Mouse (Mus musculus) forelimb bud, embryonic 11.5 days (tissue): ENCODE measurements around the gene Shisal1.

Experiments used
- DNase-seq: peaks from one replicate; pipeline ENCODE4 v3.0.0-alpha.2; 2012; ENCODE audit warnings: low read depth, low spot score

Gene Shisal1

DNA sequence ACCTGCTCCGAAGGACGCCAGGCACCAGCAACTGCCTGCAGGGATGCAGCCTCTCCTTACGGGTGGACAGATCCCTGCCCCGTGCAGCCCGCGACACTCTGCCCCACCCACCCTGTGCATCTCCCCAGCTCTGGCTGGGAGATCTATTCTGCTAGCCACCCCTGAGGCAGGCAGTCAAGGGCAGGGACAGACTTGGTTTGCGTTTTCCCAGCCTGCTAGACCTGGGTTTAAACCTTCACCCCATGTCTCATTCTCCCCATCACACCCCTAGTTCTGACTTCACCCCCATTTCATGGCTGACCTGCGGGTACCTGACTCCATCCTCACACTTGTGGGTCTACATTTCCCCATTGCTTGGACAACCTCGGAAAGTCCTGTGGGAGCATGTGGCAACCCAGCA, at the start of gene Shisal1:
Gene Shisal1, minus strand, starts transcription at position 101 of the 400 bp plus-strand sequence.
- no peak for DNase-seq

DNA sequence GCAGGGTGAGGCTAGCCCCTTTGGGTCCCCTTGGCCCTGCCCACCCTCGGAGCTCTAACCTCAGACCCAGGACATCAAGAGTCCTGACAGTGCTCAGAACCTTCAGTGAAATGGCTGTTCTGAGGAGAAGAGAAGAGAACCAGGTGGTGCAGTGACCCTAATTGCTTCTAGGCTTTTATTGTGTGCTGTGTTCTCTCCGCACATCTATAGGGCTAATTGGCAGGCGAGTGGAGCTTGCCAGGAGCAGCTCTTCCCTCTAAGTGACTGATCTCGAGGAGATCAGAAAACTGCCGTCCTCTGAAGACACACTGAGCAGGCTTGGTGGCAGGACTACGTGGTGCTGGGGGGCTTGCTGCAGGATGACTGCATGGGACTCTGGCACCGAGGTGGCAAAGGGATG, 43.6 kb upstream of the Shisal1 start:
- DNase-seq = no peak

DNA sequence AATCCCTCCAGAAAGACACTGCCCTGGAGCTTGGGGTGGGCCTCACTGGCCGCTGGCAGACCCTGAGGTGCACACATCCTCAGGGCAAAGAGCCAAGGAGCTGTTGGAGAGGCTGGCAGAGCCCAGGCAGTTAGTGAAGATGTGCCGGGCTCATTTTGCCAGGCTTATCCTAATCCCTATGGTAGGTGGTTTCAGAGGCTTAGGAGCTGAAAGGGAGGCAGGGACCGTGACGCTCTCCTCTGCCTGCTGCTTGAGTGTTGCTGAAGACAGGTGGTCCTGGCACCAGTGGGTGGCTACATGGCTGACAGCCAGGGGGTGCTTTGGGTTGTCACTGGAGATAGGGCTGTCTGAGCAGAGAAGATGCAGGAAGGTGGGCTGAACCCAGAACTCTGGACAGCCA, 37.4 kb upstream of the Shisal1 start:
- no peak for DNase-seq

DNA sequence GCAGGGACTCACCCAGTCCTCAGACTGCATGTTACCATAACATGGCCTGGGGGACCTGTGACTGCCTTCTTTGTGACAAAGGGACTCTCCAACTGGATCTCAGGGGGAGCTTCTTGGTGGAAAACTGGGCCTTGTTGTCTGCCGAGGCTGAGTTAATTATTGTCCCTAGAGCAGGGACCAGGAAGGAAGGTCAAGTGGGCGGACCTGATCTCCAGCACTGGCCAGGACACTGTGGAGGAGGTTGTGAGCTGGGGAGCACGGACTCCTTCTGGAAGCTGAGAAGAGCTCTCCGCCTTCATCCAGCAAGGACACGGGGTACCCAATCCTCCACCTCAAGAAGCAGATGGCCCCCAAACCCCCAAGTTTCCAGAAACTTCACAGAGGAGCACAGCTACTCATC, 36.7 kb upstream of the Shisal1 start:
- DNase-seq = no peak

DNA sequence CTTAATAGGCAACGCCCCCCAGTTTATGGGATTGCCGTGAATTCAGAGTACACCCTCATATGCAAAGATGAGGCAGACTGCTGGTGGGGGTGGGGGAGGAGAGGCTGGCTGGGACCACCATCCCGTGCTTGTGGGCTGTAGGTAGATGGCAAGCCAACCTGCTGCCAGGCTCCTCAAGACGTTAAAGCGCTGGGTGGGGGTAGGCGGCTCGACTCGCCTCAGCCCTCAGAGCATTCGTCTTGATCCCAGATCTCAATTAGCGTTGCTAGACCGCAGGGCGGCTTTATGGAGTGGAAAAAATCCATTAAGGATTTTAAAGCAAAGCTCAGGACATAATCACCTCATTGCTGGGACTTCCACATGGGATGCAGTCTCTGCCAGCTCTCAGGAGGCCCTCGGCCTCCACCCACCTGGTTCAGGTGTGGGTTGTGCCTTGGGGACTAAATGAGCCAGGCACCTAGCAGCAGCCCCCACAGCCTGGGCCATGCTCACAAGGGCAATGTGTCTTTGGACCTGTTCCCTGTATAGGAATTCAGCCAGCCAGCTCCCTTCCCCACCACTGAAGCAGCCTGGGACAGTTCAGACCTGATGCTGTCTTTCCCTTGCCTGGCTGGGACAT, 34.5 kb upstream of the Shisal1 start:
- DNase-seq = peak; percentile 49

DNA sequence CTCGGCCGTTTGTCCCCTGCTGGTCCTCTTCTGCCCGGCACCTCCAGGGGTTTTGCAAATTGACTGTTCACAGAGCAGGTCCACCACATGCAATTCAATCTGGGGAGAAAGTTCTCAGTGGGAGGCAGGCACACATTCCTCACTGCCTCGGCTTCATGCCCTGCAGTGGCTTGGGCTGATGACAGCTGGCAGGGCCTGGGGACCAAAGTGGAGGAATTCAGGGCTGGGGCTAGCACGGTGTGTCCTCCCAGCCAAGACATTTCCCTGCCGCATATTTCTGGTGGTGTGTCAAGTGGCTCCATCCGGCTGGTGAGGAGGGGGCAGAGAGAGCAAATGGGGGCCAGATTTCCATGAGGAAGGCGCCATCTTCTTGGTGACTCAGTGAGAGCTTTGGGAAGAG, 22.5 kb upstream of the Shisal1 start:
- DNase-seq = no peak

DNA sequence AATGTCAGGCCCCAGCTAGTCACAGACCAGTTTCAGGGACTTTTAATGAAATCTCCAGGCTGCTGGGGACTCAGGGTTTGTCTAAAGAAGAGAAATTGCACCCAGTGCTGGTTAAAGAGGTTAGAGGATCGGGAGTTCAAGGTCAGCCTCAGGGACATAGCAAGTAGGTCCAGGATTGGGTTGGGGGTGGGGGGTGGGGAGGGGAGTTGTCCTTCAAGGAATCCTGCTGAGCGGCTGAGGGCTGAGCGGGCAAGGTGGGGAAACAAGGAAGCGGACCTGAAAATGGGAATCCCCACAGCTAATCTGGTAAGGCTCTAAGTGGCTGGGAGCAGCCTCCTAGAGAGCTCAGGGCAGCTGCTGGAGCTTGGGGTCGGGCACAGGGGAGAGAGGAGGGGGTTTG, 20.9 kb upstream of the Shisal1 start:
- no peak for DNase-seq

DNA sequence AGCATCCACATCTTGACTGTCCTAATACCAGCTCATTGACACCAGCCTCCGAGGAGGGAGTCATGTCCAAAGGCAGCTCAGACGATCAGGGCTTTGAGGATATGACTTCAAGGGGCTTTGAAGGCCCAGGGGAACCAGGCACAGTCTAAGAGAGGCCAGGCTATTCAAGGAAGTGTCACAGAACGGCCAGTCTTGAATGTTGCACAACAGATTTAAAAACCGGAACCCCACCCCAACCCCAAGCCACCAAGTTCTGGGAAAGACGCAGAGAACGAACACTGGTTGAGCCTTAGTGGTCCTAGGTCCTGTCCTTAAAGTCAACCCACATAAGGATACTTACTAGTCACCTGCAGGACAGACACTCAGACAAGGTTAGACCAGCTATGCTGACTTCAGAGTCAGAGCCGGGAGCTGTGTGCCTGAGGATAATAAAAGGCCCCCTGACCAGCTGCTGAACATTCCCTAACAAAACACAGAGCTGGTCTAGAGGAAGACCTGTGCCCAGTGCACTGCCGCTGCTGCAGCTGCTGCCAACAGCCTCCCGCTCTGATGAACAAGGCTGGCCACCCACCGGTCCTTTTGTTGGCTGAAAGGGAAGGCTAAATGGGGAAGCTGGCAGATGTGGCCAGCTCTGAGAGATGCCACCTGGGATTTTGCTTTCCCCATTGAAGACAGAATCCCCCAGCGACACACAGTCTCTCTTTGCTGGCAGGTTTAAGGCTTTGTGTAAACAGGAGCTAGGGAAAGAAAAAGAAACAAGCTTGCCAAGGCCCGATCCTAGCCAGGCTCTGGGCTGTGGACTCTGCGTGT, 19.8 kb upstream of the Shisal1 start:
- no peak for DNase-seq

DNA sequence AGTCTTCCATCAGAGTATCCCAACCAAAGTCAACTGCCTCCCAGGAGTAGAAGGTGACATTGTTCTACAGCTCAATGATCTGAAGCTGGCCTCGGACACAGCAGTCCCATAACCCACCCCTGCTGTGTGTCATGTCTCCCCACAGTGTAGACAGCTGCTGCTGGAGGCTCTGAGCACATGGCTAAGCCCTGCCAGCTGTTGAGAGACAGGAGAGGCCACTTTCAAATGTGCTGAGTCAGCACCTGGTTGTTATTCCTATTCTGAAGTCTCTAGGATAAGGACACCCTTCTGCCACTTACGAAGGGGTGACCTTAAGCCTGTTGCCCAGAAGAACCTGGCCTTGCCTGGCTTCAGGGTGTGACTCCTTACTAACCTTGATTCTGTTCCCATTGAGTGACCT, 14.5 kb upstream of the Shisal1 start:
- no peak for DNase-seq

DNA sequence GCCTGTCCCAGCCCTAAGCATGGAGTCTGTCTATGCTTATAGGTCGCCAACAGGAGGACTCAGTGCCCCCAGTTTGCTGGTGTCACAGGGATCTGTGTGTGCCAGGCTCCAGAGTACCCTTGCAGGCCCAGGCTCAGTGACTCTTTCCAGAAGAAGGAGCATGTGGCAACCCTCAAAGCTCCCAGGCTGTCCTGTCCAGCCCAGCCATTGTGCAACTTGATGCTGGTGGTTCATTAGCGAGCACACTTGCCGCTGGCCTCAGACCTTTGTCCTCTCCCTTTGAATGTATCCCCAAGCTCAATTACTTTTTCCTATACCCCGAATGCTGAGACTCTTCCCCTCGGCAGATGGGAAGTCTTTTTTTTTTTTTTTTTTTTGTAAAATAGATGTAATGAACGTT, 12.1 kb upstream of the Shisal1 start:
- DNase-seq = no peak

DNA sequence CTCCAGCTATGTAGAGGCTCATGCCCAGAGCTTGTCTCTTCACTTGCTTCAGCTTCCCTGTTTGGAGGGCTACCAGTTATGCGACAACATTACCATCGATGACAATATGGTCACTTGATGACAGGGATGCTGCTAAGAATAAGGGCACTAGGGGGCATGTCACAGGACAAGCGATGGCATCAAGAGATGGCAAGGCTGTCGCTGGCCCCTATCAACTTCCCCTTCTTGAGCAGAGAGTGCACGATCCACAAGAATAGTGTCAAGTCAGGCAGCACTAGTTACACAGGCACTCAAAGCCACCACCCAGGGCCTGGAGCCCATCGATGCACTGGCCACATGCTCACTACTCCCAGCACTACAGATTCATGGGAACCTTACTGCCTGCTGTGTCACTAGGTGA, 8.4 kb upstream of the Shisal1 start:
- no peak for DNase-seq

DNA sequence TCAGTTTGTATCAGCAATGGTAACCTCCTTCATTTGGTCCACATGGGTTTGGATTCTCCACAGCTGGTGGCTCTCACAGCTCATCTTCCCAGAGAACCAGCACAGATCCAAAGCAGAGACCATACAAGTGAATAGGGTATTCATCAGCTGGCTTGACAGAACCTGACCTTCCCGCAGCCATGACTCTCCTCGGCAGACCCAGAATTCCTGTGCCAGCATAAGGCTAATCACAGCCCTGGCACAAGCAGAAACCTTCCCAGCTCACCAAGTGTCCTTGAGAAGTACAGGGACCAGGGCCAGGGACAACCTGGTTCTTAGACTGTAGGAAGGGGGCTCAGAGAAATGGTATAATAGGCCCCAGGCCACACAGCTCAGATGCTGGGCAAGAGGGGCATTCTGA, 6.2 kb upstream of the Shisal1 start:
- DNase-seq = no peak

DNA sequence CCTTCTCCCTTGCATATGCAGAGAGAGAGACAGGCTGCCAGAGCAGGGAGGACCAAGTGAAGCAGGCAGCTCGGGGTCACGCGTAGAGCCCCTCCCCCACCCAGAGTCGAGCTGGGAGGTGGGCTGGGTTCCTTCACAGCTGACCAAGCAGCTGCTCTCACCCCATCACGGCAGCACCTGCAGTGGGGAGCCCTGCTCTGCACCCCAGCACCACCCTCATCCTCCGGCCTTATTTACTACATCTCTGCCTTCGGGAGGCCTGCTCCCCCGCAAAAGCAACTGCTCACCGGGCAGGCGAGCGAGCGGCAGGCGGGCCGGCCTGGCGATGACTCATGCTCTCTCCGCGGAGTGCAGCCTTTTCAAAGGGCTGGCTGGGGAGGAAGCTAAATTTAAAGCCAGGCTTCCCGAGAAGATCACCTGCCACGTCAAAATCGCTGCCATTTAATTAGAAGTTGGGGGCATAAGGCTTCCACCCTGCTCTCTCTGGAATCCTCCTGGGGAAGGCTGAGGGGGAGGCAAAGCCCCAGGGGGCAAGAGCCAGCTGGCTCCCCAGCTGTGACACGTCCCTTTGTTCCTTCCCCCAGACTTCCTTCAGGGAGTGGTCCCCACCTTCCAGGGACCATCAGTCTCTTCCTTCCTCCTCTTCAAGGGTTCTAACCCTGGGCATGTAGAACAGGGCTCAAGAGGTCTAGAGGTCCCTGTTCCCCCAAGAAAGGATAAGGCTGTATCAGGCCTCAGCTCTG, 3.7 kb upstream of the Shisal1 start:
- peak; percentile 31 for DNase-seq

DNA sequence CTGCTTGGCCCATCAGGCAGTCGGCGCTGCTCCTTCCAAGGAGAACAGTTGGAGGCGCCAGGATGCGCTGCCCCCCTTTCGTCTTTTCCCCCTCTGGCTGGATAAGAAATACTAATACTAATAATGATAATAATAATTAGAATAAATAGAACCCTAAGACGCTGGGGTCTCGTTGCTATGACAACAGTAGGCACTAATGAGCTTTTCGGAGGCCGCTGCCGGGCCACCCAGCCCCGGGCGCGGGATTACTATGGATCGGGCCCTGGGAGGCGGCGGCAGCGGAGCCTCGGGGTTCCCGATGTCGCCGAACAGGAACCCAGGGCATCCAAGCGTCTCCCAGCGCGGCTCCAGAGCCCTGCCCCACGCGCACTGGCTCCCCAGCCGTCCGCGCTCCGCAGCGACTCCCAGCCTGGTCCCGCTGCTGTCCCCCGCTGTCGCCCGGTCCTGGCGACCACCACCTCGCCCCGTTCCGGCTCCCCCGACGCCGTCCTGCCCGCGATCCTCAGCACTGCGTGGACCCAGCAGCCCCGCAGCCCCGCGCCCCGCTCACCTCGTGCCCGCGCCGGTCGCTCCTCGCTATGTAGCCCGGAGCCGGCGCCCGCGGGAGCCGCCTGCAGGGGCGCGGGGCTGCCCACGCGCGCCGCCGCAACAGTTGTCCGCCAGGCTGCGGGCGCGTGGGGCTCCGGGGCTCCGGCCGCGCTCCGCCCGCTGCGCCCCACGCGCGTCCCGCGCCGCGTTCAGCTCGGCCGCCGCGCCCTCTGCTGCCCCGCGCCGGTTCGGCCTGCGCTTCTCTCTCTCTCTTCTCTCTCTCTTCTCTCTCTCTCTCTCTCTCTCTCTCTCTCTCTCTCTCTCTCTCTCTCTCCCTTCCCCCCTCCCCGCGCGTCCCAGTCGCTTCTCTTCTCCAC, 833 bp downstream of the Shisal1 start:
- no peak for DNase-seq

DNA sequence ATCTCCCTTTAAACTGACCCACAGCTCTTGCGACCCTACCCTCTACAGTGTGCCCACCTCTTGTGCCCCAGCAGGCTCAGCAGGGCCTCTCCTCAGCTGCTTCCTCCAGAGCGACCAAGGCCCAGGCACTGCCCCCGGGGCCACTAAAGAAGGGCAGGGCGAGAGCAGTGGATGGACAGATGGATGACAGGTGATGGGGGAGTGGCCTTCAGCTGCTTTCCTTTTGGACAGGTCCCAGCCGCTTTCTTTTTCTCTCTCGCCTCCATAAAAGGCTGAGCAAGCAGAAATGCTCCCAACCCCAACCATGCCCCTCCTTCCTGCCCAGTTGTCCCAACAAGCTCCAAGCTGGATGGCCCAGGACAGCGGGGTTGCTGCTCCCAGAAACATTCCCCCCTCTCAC, 2.7 kb downstream of the Shisal1 start:
- no peak for DNase-seq

DNA sequence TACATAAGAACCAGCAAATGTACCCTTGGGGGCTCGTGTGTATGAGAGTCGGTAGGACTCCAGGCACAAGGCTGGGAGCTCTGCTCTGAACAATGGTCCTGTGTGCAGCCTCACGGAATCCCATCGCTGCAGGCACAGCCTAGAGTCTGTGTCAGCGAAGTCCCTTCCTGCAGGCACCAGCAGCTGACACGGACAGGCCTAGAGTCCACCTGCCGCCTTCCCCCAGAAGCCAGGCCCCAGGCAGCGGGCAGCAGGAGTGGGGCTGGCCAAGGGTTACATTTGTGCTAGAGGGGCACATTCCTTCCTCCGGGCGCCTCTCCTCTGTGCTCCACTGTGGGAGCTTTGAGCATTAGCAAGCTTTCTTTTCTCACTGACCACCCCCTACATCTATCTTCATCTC, 3.3 kb downstream of the Shisal1 start:
- DNase-seq = no peak

DNA sequence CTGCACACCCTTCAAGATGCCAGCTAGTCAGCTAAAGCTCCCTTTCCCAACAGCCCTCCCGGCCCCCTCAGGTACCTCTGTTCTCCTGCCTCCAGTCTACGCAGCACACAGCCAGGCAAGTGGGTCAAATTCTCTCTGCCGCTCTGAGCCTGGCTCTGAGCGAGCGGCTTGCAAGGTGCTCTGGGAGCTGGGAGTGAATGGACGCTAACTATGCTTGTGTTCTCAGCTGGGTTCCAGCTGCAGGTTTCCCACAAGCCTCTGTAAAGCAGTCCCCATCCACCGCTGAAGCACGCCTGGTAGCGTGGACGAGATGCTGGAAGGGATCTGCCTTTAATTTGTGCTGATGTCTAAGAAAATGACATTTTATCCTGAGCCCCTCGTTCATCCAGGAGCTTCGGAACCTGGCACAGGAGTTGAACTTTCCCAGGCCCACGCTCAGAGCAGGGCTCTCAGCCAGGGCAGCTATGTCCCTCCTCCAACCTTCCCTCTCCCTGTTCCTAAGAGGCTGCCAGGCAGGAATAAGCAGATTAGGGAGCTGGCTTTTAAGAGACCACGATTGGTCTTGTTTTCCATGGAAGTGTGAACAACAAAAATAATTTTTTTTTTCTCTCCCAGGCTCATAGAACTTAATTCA, 5.1 kb downstream of the Shisal1 start:
- no peak for DNase-seq

DNA sequence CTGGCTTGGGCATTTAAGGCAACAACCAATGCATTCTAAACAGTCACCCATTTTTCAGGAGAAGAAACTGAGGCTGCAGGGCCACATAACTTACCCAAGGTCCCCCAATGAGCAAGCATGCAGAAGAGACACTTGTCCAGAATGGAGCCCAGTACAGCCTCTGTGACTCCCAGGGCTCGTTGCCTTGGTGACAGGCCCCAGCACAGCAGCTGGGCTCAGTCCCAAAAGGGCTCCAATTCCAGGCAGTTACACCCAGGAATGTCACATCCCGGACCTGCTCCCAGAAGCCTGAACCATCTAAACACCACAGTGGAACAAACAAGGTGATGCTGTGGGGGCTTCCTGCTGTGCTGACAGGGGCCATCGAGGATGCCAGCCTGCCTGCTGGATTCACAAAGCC, 6.1 kb downstream of the Shisal1 start:
- DNase-seq = no peak

DNA sequence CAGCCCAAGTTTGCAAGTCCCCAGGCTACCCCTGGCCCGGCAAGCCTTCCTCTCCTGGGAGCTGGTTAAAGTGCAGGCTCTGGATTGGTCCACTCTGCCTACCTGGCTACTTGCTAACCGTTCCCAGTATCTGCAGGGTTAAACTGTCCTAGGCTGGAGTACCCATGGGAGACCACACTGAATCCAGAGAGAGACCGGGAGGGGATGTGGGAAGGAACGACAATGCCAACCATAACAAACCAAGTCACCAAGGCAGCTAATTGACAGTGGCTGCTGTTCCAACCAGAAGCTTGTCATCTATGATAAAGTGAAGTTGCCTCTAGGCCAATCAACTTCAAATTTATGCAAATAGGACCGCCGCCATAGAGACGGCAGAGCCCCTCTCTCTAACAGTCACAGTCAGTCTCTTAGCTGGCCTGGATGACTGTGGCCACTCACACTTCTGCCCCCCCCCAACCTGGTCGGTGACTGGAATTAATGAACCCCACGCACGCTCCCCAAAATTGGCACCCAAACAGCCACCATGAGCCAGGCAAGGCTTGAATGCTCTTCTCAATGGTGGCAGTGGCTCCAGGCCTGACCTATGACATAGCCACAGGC, 13.2 kb downstream of the Shisal1 start:
- no peak for DNase-seq

DNA sequence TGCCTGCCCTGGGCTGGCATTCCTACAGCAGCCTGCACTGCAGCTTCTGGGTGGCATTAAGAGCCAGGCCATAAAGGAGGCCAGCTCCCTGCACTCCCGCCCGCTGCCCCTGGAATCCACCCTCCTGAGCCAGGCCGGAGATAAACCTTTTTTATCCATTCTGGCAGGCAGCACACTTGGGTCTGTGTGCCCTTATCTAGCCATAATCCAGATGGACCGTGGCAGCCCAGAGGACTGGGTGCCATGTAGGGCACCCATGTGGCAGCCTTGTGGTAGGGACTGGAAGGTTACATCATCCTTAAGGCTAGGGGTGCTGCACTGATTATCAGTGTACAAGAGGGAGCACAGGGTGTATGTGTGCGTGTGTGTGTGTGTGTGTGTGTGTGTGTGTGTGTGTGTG, 16.4 kb downstream of the Shisal1 start:
- DNase-seq = no peak

DNA sequence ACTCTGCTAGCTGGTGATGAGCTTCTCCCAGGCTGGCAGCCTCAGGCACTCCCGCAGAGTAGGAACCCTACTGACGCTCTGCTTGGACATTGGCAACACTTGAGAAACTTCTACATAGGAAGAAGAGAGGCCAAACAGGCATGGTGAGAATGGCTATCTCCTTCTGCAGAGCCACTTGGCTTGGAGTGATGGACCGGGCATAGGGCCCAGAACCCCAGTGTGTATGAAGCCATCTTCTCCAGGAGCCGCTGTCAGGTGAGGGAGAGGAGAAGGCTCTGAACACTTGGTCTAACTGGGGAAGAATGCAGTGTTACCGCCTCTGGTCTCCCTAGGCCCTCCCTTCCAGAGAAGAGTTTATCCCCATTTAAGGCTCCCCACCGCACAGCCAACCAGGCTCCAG, 19.3 kb downstream of the Shisal1 start:
- no peak for DNase-seq
